Mouse (Mus musculus): ENCODE results near the gene Klhl41.
"Not testable (repeated sequence)": the region's sequence is repeated elsewhere in the genome, so short reads cannot be mapped to it uniquely, and the experiment has no call there.

GRCm38 (mm10) chr2:69637989-69638388 lies 31.9 kb upstream of the Klhl41 start:
- TF ChIP-seq EP300, CTCF (IDR thresholded peaks at IDR 0.05; ENCODE audit: low read depth): not testable (repeated sequence)
